Mouse (Mus musculus) testis, adult 2 months (tissue): ENCODE data around the gene Gadd45g.

Source experiments
- CTCF ChIP-seq: fragments of 200-500 bp; IDR thresholded peaks from 2 replicates; pipeline ENCODE4 v1.5.1; 2012; ENCODE audit warnings: low read depth, mild to moderate bottlenecking, inconsistent platforms, low read length, moderate library complexity; ENCODE audit not compliant: control insufficient read depth, insufficient read depth, insufficient replicate concordance
- POLR2A ChIP-seq: fragments of 200-500 bp; IDR thresholded peaks from 2 replicates; pipeline ENCODE4 v1.6.1; 2012; ENCODE audit warnings: low read depth, mild to moderate bottlenecking, inconsistent platforms, low read length, moderate library complexity; ENCODE audit not compliant: control insufficient read depth

- TF ChIP-seq CTCF: no peak
- TF ChIP-seq POLR2A: no peak
Observed at GRCm38 (mm10) chr13:51881271-51882128, 35.0 kb downstream of the Gadd45g start.
